Mouse (Mus musculus): ENCODE data around the gene Tmem150c.

Gene Tmem150c

DNA sequence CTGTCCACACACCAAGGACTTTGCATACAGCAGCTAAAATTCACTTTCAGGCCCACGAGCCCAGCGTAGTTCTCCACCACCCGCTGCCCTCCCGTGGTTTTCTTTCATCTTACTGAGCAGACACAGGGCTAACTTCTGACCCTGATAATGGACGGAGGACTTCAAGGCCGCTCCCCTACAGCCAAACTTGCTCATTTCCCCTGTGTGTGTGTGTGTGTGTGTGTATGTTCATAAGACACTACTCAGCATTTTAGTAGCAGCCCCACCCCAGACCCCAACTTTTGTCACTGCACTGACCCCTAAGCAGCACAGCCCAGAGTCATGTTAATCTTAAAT, at the start of gene Tmem150c:
TSS of gene Tmem150c (minus strand) at position 171 of the 336 bp plus-strand sequence.
- no peak for DNase-seq (ENCODE audit: extremely low read depth, insufficient read length, low spot score)

DNA sequence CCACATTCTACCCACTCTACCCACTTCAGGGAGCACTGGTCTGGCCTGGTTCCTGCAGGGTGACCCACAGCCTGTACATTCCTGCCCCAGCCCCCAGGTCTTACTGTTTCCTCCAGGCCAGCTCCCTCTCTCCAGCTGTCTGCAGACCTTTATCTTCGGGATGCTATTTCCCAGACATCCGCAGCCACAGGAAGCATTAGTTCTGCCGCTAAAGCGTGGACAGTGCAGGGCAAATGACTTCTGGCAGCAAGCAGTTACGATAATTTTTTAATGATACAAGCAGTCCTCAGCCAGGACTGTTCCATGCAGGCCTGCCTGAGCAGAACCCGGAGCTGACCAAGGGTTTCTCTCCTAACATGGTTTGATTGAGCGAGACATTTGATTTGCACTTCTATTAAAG, 49.5 kb upstream of the Tmem150c start:
- no peak for DNase-seq (ENCODE audit: extremely low read depth, insufficient read length, low spot score)

GRCm38 (mm10) chr5:100206675-100207074, 47.1 kb upstream of the Tmem150c start:
- no peak for DNase-seq (ENCODE audit: extremely low read depth, insufficient read length, low spot score)

- no peak for DNase-seq (ENCODE audit: extremely low read depth, insufficient read length, low spot score)
Measured at GRCm38 (mm10) chr5:100205519-100206189, 46.0 kb upstream of the Tmem150c start.

GRCm38 (mm10) chr5:100200805-100201204, 41.2 kb upstream of the Tmem150c start:
- no peak for DNase-seq (ENCODE audit: extremely low read depth, insufficient read length, low spot score)

DNA sequence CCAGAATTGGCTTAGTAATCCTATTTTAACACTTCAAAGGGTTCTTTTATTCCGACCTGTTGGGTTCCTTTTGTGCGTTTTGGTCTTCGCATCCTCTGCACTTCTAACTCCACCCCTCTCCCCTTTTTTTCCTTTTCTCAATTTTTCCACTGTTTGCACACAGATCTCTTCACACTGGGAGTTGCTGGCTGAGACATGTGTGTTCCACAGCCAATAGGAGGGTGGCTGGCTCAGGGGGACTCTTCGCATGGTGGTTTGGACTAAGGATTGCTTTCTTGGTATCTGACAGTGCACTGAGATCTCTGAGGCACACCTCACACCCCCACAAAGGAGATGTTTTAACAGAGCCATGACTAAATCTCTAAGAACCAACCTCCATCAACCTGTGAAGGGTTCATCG, 40.7 kb upstream of the Tmem150c start:
- DNase-seq (ENCODE audit: extremely low read depth, insufficient read length, low spot score), result no peak

DNA sequence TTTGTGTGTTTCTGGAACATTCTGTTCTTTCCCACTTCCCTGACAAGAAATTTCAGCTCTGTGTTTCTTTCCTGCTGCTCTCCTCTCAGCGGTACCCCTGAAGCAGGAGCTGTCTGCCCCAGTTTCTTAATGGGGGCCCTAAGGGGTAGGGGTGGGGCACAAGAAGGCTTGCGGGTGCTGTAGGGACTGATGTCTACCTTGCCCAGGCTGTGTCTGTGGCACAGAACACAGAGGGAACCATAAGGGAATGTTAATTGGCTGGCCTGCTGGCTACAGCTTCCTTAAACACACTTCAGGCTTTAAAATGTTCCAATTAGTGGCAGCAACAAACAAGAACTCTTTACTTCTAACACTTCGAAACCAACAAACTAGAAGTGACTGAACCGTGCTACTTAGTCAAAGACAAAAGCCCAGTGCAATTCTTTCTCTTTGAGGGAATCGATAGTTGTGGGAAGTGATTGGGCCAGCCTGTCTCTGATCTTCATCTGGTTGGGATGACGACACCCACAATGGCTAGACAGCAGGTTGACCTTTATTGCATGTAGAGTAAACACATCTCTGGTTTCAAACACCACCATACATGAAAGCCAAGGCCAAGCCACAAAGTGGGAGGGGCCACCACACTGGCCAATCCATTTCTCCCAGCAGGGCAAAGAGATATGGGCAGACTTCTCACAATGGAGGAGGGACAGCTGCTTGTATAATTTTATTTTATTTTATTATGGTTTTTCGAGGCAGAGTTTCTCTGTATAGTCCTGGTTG, 39.7 kb upstream of the Tmem150c start:
- no peak for DNase-seq (ENCODE audit: extremely low read depth, insufficient read length, low spot score)

GRCm38 (mm10) chr5:100197476-100197875, 37.9 kb upstream of the Tmem150c start:
- DNase-seq (ENCODE audit: extremely low read depth, insufficient read length, low spot score), result no peak

DNA sequence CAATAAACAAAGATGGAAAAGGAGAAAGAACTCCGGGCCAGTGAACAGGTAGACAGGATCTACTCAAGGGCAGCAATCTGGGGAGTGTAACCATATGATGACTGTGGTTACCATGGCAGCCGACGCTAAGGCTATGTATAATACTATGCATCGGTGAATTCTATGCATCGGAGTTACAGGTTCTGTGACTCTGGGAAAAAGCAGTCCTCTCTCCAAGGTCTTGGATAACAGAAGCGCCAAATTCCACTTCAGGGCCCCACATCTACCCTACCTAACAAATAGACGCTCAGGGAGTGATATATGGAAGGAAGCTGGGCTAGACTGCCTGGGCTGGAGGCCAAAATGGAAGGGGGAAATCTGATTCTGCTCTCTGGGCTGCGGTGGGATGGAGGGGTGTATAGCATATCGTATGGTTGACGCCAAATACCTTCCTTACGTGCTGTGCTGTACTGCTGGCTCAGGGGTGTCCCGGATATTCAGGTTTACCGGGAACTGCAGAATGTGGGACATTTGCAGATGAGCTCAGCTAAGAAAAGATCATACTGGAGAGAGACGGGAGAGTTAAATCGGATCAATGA, 37.3 kb upstream of the Tmem150c start:
- no peak for DNase-seq (ENCODE audit: extremely low read depth, insufficient read length, low spot score)

DNA sequence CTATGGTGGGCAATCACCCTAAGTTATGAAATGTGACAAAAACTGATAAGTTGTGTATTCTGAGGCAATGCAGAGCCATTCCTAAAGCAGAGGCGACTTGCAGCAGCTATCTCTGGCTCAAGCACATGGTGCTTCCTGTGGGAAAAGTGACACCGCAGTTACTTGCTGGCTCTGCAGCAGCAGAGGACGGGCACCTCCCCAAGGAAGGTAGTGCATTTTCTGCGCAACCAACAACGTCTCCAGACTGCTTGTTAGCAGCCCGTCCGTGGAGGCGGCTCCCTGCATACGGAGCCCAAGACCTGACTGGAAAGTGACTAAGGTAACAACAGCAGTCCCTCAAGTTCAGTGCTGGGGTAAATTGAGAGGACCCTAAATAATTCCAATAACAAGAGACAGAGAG, 36.8 kb upstream of the Tmem150c start:
- no peak for DNase-seq (ENCODE audit: extremely low read depth, insufficient read length, low spot score)

- no peak for DNase-seq (ENCODE audit: extremely low read depth, insufficient read length, low spot score)
Measured at GRCm38 (mm10) chr5:100191438-100192190, 32.0 kb upstream of the Tmem150c start.

GRCm38 (mm10) chr5:100187035-100187901, 27.7 kb upstream of the Tmem150c start:
- no peak for DNase-seq (ENCODE audit: extremely low read depth, insufficient read length, low spot score)

DNA sequence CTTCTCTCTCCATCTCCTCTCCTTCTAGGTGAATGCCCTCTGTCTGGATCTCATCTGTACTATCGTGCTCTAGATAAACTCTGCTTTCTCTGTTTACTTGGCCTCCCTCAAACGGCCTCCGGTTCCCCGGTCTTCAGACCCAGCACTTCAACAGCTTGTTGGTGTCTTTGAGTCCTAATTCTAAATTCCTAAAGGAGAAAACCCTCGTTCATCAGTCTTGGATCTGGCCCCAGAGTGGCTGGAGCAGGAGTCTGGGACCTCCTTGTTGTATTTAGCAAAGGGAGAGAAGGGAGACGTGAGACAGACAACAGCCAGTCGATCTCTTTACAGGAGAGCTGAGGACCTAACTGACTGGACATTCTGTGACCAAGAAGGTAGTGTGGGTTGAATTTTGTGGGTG, 27.0 kb upstream of the Tmem150c start:
- no peak for DNase-seq (ENCODE audit: extremely low read depth, insufficient read length, low spot score)

GRCm38 (mm10) chr5:100185895-100186294, 26.3 kb upstream of the Tmem150c start:
- DNase-seq (ENCODE audit: extremely low read depth, insufficient read length, low spot score), result no peak

DNA sequence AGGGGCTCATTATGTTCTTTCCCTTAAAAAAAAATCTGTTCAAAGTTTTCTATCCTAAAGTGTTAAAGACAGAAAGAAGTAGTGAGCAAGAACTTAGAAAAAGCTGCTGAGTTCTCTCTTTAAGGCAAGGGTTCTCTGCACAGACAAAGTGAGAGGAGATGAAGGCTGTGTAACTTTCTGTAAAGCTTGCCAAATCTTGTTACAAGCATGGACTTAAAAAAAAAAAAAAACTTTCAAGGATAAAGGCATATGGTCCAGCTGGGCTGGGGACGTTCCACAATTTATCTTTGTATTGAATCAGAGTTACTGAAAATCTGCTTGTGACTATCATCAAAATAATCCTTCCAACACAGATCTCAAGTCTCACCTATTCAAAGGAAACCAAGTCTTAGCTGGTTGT, 21.4 kb upstream of the Tmem150c start:
- DNase-seq (ENCODE audit: extremely low read depth, insufficient read length, low spot score), result no peak

DNA sequence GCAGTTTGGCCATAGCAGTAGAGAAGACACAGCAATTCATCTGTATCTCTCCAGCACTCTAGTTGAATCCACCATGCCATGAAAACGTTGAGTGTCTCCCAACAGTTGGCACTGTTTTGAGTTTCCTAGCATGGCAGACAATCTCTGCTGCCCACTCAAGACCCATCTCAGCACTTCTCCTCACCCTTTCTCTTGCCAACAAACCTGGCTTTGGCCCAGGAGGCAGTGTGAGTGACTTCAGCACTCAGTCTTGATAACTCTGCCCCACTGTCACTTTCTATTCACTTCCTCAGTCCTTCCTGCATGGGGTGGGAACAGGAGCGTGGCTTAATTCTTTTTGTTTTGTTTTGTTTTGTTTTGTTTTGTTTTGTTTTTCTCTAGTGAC, 19.2 kb upstream of the Tmem150c start:
- DNase-seq (ENCODE audit: extremely low read depth, insufficient read length, low spot score), result no peak

DNA sequence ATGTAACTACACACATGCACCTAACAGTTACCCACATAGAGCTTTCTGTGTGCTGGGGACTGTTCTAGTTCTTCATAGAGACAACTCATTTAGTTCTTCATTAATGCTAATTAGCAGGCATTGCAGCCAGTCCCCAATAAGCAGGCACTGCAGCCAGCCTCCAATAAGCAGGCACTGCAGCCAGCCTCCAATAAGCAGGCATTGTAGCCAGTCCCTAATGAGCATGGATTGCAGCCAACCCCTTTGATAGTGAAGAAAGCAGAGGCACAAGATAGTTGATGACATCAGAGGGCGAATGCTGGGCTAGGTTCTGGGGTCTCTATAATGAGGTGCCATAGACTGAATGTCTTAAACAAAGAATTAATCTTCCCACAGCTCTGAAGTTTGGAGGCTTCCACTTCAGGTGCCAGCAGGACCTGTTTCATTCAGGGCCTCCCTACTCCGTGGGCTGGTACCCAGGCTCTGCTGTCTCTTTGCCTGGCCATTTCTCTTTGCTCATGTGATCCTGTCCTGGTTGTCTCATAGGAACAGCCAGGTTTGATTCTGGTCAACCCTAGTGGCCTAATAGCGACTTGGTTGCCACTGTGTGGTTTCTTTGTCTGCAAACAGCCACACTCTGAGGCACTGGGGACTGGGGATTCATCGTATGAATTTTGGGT, 18.6 kb upstream of the Tmem150c start:
- DNase-seq (ENCODE audit: extremely low read depth, insufficient read length, low spot score), result no peak

DNA sequence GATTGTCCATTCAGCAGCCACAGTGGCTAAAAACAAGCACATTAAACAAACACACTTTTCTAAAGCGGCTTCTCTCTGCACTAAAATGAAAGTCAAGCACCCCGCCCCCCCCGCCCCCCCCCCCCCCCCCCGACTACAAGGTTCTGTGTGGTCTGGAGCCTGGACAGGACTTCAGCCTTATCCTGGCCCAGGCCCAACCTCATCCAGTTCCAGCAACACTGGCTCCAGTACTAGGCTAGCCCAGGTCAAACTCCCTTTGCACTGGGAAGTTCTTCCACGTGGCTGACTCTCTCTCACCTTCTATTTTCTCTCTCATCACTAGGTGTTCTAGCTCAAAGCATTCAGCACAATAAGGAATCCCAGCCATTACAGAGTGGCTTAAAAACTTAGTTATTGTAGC, 17.9 kb upstream of the Tmem150c start:
- no peak for DNase-seq (ENCODE audit: extremely low read depth, insufficient read length, low spot score)

DNA sequence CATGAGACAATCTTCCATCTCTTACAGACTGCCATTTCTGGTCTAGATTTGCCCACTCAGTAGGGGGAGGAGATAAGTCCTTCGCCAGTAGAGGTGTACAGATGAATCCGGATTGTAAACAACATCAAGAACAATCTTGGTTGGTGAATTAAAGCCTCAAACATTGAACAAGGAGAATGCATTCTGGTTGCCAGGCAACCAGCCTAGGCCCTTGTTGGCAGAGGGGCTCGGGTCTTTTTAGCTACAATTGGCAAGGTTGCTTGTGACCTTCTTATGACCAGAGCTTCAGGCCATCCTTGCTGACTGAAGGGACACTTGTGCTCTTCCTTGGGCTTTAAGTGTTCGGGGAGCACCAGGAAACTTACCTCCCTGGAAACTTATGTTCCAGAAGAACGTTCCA, 16.5 kb upstream of the Tmem150c start:
- DNase-seq (ENCODE audit: extremely low read depth, insufficient read length, low spot score), result no peak

DNA sequence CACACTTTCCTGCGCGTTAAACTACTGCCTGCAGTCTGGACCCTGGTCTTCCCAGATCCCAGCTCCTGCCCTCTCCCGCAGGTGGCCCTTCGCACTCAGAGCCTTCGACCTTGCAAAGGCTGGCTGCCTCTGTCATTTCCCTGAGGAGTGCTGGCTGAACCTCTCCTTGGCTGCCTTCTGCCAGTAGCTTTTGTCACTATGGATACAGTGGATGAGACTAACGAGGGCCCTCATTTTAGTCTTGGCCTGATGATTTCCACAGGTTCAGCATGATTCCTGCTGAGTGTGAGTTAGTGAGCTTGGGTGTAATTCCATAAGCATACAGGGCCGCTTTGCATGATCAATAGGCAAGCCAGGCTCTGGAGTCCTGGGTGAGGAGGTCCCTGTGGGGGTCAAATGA, 16.0 kb upstream of the Tmem150c start:
- no peak for DNase-seq (ENCODE audit: extremely low read depth, insufficient read length, low spot score)
